Mouse (Mus musculus) forebrain, embryonic 16.5 days (tissue): ENCODE data around the gene Foxf1. TPM values are rescaled to one million over a fixed set of nuclear protein-coding genes. Genes with fewer than 3 reads are reported as not detected.

ENCODE experiments used
- ATAC-seq: fragments of 200-750 bp; cut with Nextera tagmentation; 2 replicates; pipeline ENCODE4 v1.8.0; 2017; ENCODE audit warnings: mild to moderate bottlenecking, moderate library complexity
- H3K27ac ChIP-seq: fragments of 300-500 bp; sonication (generic); 2 replicates; pipeline ENCODE4 v1.5.1; 2014; ENCODE audit warnings: low read length, control low read depth
- H3K27me3 ChIP-seq: fragments of 300-500 bp; sonication (generic); replicated peaks from 2 replicates; pipeline ENCODE4 v1.6.1; 2014; ENCODE audit warnings: low read length; ENCODE audit not compliant: control insufficient read depth, insufficient read depth
- H3K36me3 ChIP-seq: fragments of 300-500 bp; sonication (generic); 2 replicates; pipeline ENCODE4 v1.6.1; 2014; ENCODE audit not compliant: control insufficient read depth, insufficient read depth
- H3K4me1 ChIP-seq: fragments of 300-500 bp; sonication (generic); replicated peaks from 2 replicates; pipeline ENCODE4 v1.6.1; 2014; ENCODE audit warnings: low read length; ENCODE audit not compliant: control insufficient read depth, insufficient read depth
- H3K4me2 ChIP-seq: fragments of 300-500 bp; sonication (generic); 2 replicates; pipeline ENCODE4 v1.6.1; 2014; ENCODE audit warnings: mild to moderate bottlenecking, low read length, control low read depth
- H3K4me3 ChIP-seq: fragments of 300-500 bp; sonication (generic); replicated peaks from 2 replicates; pipeline ENCODE4 v1.5.1; 2014; ENCODE audit warnings: mild to moderate bottlenecking, low read length, control low read depth
- H3K9ac ChIP-seq: fragments of 300-500 bp; sonication (generic); replicated peaks from 2 replicates; pipeline ENCODE4 v1.6.1; 2014; ENCODE audit warnings: low read depth, low read length, control low read depth
- H3K9me3 ChIP-seq: fragments of 300-500 bp; sonication (generic); 2 replicates; pipeline ENCODE4 v1.6.1; 2016; ENCODE audit warnings: low read length; ENCODE audit not compliant: control insufficient read depth
- WGBS: fragments of 180-500 bp; shearing (Covaris S2); extraction: QIAGEN DNeasy Blood & Tissue Kit; methylation state at CpG from one replicate; pipeline ENCODE4 v1.1.7; 2014; 5-methylcytosine and 5-hydroxymethylcytosine counted together
- polyA plus RNA-seq: library from polyadenylated mRNA; unstranded; fragments of >200 nt; fragmentation: Nextera tagmentation; extraction: Ambion mirVana; gene quantifications from 2 replicates; pipeline ENCODE4 v1.2.1, GENCODE M21; 2015

The Foxf1 gene
- polyA plus RNA-seq, 1 experiment from 2014 or later, result 0.91 TPM

DNA sequence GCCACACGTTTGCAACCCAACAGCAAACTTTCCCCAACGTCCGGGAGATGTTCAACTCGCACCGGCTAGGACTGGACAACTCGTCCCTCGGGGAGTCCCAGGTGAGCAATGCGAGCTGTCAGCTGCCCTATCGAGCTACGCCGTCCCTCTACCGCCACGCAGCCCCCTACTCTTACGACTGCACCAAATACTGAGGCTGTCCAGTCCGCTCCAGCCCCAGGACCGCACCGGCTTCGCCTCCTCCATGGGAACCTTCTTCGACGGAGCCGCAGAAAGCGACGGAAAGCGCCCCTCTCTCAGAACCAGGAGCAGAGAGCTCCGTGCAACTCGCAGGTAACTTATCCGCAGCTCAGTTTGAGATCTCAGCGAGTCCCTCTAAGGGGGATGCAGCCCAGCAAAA is 33.7 kb downstream of the Foxf1 start:
- H3K36me3 ChIP-seq, result no peaks in the 10 kb centered on the region

DNA sequence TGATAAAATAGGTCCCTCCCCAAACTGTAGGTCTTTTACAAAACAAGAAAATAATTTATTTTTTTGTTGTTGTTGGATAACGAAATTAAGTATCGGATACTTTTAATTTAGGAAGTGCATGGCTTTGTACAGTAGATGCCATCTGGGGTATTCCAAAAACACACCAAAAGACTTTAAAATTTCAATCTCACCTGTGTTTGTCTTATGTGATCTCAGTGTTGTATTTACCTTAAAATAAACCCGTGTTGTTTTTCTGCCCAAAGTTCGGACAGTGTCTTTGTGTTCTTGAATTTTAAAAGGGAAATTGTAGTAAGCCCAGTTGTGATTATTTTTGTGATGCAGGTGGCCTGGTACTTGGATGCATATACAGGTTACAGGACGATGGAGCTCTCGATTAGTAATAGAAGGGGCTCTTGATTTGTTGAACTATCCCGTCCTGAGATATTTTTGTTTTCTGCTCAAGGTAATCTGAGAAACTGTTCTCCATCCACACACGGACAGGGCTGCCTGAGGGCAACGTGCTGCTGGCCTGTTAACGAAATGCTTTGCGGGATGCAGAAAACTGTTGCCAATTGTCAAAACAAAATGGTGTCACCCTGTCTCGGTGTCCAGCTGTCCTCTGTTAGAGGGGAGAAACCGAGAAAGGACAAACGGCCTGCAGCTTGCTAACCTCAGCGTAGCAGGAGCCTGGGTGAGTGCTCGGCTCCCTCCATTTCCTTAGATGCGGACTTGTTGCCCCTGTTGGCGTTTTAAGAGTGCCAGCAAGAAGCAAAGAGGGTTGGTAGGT is 34.6 kb downstream of the Foxf1 start:
- 2% methylated on average over 18 of the region's 18 CpGs for WGBS
- no peak overlapping the region for H3K4me3 ChIP-seq
- no peak for ATAC-seq

More for the DNA sequence above, 33.7 kb downstream of the Foxf1 start:
- H3K27ac ChIP-seq, result no peak overlapping the region
- H3K27me3 ChIP-seq, result peaks cover 90% of the 10 kb centered on the region
- H3K4me1 ChIP-seq, result peaks cover 13% of the 10 kb centered on the region
- H3K4me3 ChIP-seq, result peak overlapping the region; percentile 35
- no peak overlapping the region for H3K9ac ChIP-seq
- no peak overlapping the region for H3K4me2 ChIP-seq
- H3K9me3 ChIP-seq, result peaks cover 3% of the 10 kb centered on the region; the same call in 1 of the 2 replicates
- ATAC-seq, result no peak
- WGBS, result under 1% methylated on average over 28 of the region's 28 CpGs

DNA sequence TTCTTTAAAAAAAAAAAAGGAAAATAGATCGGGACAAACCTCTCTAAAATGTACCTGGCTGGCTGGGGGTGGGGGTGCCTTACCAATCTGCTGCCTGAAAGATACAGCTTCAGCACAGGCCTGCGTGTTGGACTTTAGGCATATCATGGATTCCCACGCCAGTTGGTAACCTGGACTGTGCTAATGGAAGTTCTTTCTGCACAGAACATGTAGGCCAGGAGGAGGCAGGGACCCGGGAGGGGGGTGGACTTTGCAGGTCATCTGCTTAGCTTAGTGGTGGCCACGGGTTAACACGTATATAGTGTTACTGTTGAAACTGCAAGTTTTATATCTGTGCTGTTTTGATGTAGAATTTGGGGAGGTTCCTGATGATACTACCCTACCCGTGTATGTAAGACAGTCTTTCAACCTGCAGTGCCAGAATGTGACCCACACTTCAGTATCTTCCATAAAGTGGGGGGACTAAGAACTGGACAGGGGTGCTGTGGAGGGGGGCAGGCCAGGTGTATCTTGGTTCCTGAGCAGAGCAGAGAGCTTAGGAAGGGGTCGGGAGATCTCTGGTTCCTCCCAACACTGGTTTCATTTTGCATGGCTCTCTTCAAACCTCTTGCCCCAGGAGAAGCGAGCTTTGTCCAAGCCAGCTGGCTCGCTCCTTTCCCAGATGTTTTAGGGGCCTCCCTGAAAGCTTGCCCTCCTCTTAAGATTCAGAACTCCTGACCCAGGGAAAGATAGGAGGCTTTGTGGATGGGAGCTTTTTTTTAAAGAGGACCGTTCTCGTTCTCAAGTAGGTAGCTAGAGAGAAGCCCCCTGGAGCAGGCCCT is 35.7 kb downstream of the Foxf1 start:
- Histone ChIP-seq H3K4me3 (no peak overlapping the region), H3K27ac (no peak overlapping the region), H3K27me3 (peaks cover 92% of the 10 kb centered on the region), H3K9me3 (peaks cover 5% of the 10 kb centered on the region; the same call in 1 of the 2 replicates), H3K4me1 (peaks cover 13% of the 10 kb centered on the region), H3K4me2 (no peak overlapping the region), H3K9ac (no peak overlapping the region), H3K36me3 (no peaks in the 10 kb centered on the region)
- WGBS, result 5% methylated on average over 12 of the region's 12 CpGs
- ATAC-seq, result no peak

More for the DNA sequence above, 34.6 kb downstream of the Foxf1 start:
- Histone ChIP-seq H3K4me1 (peaks cover 13% of the 10 kb centered on the region), H3K27ac (no peak overlapping the region), H3K36me3 (no peaks in the 10 kb centered on the region), H3K27me3 (peaks cover 91% of the 10 kb centered on the region), H3K4me2 (no peak overlapping the region), H3K9me3 (peaks cover 3% of the 10 kb centered on the region; the same call in 1 of the 2 replicates), H3K9ac (no peak overlapping the region)

DNA sequence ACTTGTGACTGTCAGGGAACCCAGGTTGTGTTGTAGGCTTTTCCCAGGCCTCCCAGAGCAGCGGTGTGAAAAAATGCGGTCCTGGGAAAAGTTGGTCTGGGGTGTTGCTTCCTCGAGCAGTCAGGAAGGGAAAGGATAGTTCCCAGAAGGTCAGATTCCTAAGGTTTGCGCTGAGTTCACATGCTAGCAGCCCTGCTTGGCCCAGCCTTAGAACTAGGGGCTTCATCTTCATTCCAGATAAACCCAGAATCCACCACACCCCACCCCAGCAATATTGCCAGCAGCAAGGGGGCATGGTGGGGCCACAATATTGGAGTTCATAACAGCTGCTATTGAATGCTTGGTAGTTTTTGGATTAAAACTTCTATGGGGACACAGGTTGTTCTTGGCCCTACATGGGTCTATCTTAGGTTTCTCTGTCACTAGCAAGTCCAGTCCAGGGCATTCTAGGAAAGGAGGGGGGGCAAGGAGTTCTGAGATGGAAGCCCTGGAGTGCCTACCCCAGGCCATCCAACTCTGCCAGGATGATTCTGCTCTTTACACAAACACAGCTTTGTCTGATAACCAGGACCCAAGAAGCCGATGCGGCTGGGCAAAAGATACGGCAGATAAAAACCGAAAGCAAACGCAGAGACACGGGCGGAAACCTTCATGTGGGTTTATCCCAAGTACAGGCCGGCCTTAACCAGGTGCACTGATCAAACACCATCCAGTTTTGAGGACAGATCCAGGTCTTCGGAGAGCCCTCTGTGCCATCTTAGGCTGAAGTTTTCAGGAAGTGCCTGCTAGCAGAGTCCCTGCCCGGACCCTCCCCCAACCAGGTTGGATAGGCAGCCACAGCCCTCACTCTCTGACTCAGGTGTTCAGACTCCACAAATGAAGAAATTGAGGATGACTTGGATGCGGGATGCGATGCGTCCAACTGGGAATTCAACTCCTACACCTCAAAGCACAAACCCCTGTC is 36.6 kb downstream of the Foxf1 start:
- 4% methylated on average over 17 of the region's 17 CpGs for WGBS
- H3K4me3 ChIP-seq, result no peak overlapping the region

DNA sequence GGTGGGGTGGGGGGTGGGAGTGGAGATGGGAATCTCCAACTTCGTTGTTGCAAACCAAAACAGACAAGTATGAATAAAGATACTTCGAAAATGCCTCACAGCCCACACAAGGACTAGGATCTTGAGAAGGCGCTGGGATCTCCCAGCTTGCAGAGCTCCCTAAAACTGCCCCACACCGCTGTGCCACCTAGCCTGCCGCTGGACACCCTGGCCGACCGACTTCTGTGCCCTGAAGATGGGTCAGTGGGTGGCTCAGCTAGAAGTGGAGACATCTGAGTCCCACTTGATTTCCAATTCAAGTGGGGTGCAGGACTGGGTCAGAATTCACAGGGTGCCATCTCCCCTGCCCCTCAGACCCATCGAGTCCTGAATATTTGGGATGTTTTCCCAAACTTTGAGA is 37.5 kb downstream of the Foxf1 start:
- no peak for ATAC-seq
- no peak overlapping the region for H3K4me2 ChIP-seq
- WGBS, result 6% methylated on average over 8 of the region's 8 CpGs
- H3K36me3 ChIP-seq, result no peaks in the 10 kb centered on the region
- no peak overlapping the region for H3K9ac ChIP-seq
- H3K27ac ChIP-seq, result no peak overlapping the region
- peaks cover 5% of the 10 kb centered on the region; the same call in 1 of the 2 replicates for H3K9me3 ChIP-seq
- peaks cover 90% of the 10 kb centered on the region for H3K27me3 ChIP-seq
- H3K4me3 ChIP-seq, result no peak overlapping the region
- peaks cover 15% of the 10 kb centered on the region for H3K4me1 ChIP-seq

More for the DNA sequence above, 36.6 kb downstream of the Foxf1 start:
- H3K4me1 ChIP-seq, result peaks cover 19% of the 10 kb centered on the region
- no peak for ATAC-seq
- H3K27ac ChIP-seq, result no peak overlapping the region
- no peak overlapping the region for H3K4me2 ChIP-seq
- H3K27me3 ChIP-seq, result peaks cover 94% of the 10 kb centered on the region
- no peaks in the 10 kb centered on the region for H3K36me3 ChIP-seq
- H3K9ac ChIP-seq, result no peak overlapping the region
- H3K9me3 ChIP-seq, result peaks cover 5% of the 10 kb centered on the region; the same call in 1 of the 2 replicates

DNA sequence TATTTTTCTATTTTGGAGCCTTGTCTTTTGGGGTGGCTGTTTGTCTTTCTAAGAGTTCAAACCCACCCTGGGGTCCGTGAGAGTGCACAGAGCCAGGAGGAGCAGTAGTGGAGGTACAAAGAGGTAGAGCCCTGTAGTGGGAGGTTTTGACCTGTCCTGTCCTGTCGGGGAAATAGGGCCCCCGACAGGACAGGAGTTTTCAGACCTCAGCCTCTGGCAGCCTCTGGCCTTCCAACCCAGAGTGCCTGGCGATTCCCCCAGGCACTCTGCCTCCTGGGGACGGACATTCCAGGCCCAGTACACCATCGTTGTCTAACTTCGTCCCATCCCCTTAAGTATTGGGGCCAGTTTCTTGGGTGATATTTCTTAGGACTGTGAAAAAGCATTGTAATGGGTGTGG is 38.2 kb downstream of the Foxf1 start:
- Histone ChIP-seq H3K4me1 (peaks cover 9% of the 10 kb centered on the region), H3K36me3 (no peaks in the 10 kb centered on the region), H3K9ac (no peak overlapping the region), H3K9me3 (0 out of 2 replicates have a peak, but pooled peaks cover 2% of the 10 kb centered on the region), H3K4me3 (no peak overlapping the region), H3K27ac (no peak overlapping the region), H3K27me3 (peaks cover 89% of the 10 kb centered on the region), H3K4me2 (no peak overlapping the region)
- WGBS, result 4% methylated on average over 7 of the region's 7 CpGs
- ATAC-seq, result no peak

DNA sequence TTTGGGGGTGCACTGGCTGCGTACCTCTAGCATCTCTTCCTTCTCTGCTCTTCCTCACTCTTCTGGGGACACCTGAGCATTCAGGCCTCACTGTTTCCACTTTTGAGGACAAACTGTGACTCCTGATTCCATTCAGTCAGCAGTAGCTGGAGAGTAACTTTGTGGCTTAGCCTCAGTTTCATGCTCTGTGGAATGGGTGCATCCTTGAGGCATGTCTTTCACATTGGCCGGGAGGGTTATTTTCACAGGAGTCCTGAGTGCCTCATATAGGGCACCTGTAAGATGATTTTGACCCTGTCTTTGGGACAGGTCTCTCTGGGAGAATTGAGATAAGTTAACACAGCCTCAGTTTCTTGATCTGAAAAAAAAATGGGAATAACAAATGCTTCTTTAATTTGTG is 38.9 kb downstream of the Foxf1 start:
- Histone ChIP-seq H3K36me3 (no peaks in the 10 kb centered on the region), H3K4me1 (peaks cover 9% of the 10 kb centered on the region), H3K27me3 (peaks cover 86% of the 10 kb centered on the region), H3K4me2 (no peak overlapping the region), H3K9me3 (0 out of 2 replicates have a peak, but pooled peaks cover 2% of the 10 kb centered on the region), H3K27ac (no peak overlapping the region), H3K9ac (no peak overlapping the region), H3K4me3 (no peak overlapping the region)
- WGBS, result 24% methylated on average over 2 of the region's 2 CpGs
- ATAC-seq, result no peak

DNA sequence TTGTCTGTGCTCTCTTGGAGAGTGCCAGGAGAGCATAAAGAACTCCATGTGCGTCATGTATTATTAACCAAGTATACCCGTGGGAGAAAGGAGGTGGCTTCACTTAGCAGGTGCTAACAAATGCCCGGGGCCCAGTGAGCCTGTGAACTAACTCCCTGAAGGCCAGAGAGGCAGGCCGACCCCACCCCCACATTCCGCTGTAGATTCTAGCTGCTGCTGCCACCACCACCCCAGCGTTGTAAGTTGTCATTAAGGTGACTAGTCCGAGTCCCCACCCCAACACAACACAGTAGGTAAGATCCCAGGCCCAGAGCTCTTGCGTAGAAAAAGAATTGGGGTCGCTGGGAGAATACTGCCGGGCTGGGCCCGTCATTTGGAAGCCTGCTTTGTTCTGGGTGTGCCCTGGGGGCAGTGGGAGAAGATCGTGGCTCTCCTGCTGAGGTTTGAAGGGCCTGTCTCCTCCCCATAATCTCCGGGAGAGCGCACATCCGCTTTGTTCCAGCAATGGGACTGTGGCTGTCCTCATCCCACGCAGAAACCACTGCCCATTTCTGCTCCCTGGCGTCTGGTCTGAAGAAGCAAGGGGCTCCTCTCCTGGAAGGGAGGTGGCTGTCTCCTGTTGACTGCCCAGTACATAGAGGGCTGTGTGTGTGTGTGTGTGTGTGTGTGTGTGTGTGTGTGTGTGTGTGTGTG is 40.5 kb downstream of the Foxf1 start:
- 0 out of 2 replicates have a peak, but pooled peaks cover 2% of the 10 kb centered on the region for H3K9me3 ChIP-seq
- WGBS, result 2% methylated on average over 17 of the region's 17 CpGs
- H3K4me2 ChIP-seq, result no peak overlapping the region
- H3K4me3 ChIP-seq, result no peak overlapping the region
- H3K27ac ChIP-seq, result no peak overlapping the region
- H3K27me3 ChIP-seq, result peaks cover 88% of the 10 kb centered on the region
- H3K9ac ChIP-seq, result no peak overlapping the region
- no peaks in the 10 kb centered on the region for H3K36me3 ChIP-seq
- peaks cover 21% of the 10 kb centered on the region for H3K4me1 ChIP-seq
- no peak for ATAC-seq
